27 mouse cellular contexts compared by ENCODE assay signal in genomic region chr9:63892235-63892971, GRCm38 (mm10).
A peak's percentile ranks its signal among the peaks of the same experiment; 100 is the strongest.
DNase-seq lines count a peak whose midpoint lies in the region; ATAC-seq and TF ChIP-seq lines count a peak whose summit lies in the region.
"Had no signal": no experiment of that assay in that cellular context is flagged by ENCODE, and none has a peak within 500 bp of the region (broad histone marks: within the 10 kb centered on the region; RNA-seq: fewer than 3 reads in every experiment).

No protein-coding gene starts in this region.

- H3K27me3 ChIP-seq in hindbrain, embryonic 12.5 days: no peaks in the 10 kb centered on the region
- no peaks in the 10 kb centered on the region for H3K27me3 ChIP-seq in hindbrain, postnatal 0 days (ENCODE audit: insufficient read depth, low read length)
- H3K27me3 ChIP-seq in lung, embryonic 14.5 days (ENCODE audit: insufficient read depth, low read length): no peaks in the 10 kb centered on the region
- no peaks in the 10 kb centered on the region for H3K27me3 ChIP-seq in stomach, embryonic 16.5 days (ENCODE audit: control insufficient read depth, insufficient read depth, low read length)
- H3K27me3 ChIP-seq: heart, embryonic 13.5 days; hindbrain, embryonic 15.5 days; kidney, embryonic 15.5 days; limb, embryonic 13.5 days had no signal

- TF ChIP-seq POLR2A in brain, embryonic 14.5 days (IDR thresholded peaks at IDR 0.05; ENCODE audit: borderline replicate concordance, extremely low read depth, insufficient read depth, insufficient read length, poor library complexity, severe bottlenecking): no peak

- TF ChIP-seq CTCF in hindbrain, postnatal 0 days (IDR thresholded peaks at IDR 0.05; ENCODE audit: low read depth): no peak
- no peak for TF ChIP-seq CTCF in lung, embryonic 14.5 days (IDR thresholded peaks at IDR 0.05; ENCODE audit: low read depth)
- TF ChIP-seq CTCF in brain, embryonic 14.5 days (IDR thresholded peaks at IDR 0.05; ENCODE audit: borderline replicate concordance, extremely low read depth, insufficient read depth, insufficient read length): no peak

- ATAC-seq in hindbrain, embryonic 12.5 days (ENCODE audit: low FRiP score): no peak
- no peak for ATAC-seq in hindbrain, postnatal 0 days
- 0 out of 2 replicates have a peak, but pooled peaks have one; percentile 47 for ATAC-seq in lung, embryonic 14.5 days (ENCODE audit: insufficient read depth)
- ATAC-seq in stomach, embryonic 16.5 days (ENCODE audit: insufficient read depth, low FRiP score): peak; percentile 53; the same call in 1 of the 2 replicates
- ATAC-seq: forebrain, postnatal 0 days; liver, embryonic 12.5 days; midbrain, embryonic 16.5 days had no signal

- no peaks in the 10 kb centered on the region for H3K9me3 ChIP-seq in hindbrain, embryonic 12.5 days (replicated peaks)
- H3K9me3 ChIP-seq in hindbrain, postnatal 0 days (ENCODE audit: low read length): no peaks in the 10 kb centered on the region
- no peaks in the 10 kb centered on the region for H3K9me3 ChIP-seq in lung, embryonic 14.5 days (ENCODE audit: low read depth, low read length)
- H3K9me3 ChIP-seq in stomach, embryonic 16.5 days (replicated peaks; ENCODE audit: control insufficient read depth, low read length): no peaks in the 10 kb centered on the region
- H3K9me3 ChIP-seq: heart, embryonic 13.5 days; hindbrain, embryonic 15.5 days; kidney, embryonic 15.5 days; limb, embryonic 13.5 days; liver, embryonic 12.5 days had no signal

- DNase-seq in hindbrain, postnatal 0 days (ENCODE audit: low spot score): no peak
- DNase-seq in lung, embryonic 14.5 days: peak; percentile 61
- no peak for DNase-seq in lung, postnatal 25 days (ENCODE audit: low spot score)
- DNase-seq in brain, embryonic 14.5 days (ENCODE audit: low read depth): peak; percentile 50
- no peak for DNase-seq in layer of hippocampus, adult 8-10 months (ENCODE audit: low spot score in 2 of 2)
- DNase-seq: adrenal gland, postnatal 25 days; cerebellum, adult 9-10 months; forebrain, postnatal 0 days; gastrocnemius, postnatal 36 days; heart, adult 2 months; heart, postnatal 14 days; lung, adult 18-20 months; lung, postnatal 4 days; retina, postnatal 1 day; right cerebral cortex, postnatal 25 days; spleen, adult 18-20 months; thymus, adult 18-20 months; thymus, postnatal 36 days had no signal

- WGBS in hindbrain, embryonic 12.5 days: 65% methylated on average over 17 of the region's 17 CpGs
- 52% methylated on average over 17 of the region's 17 CpGs for WGBS in hindbrain, postnatal 0 days
- whole genome bisulfite sequencing in lung, embryonic 14.5 days: 36% methylated on average over 17 of the region's 17 CpGs
- WGBS in stomach, embryonic 16.5 days: 46% methylated on average over 17 of the region's 17 CpGs

- no peak overlapping the region for H3K4me2 ChIP-seq in hindbrain, embryonic 12.5 days (replicated peaks)
- H3K4me2 ChIP-seq in hindbrain, postnatal 0 days (ENCODE audit: low read depth, low read length): no peak overlapping the region
- no peak overlapping the region for H3K4me2 ChIP-seq in lung, embryonic 14.5 days
- H3K4me2 ChIP-seq in stomach, embryonic 16.5 days (ENCODE audit: low read depth, low read length): no peak overlapping the region
- H3K4me2 ChIP-seq: heart, embryonic 13.5 days; hindbrain, embryonic 15.5 days; kidney, embryonic 15.5 days; limb, embryonic 13.5 days; liver, embryonic 12.5 days had no signal

- H3K36me3 ChIP-seq in hindbrain, embryonic 12.5 days: no peaks in the 10 kb centered on the region
- no peaks in the 10 kb centered on the region for H3K36me3 ChIP-seq in hindbrain, postnatal 0 days (ENCODE audit: insufficient read depth, low read length)
- no peaks in the 10 kb centered on the region for H3K36me3 ChIP-seq in lung, embryonic 14.5 days (ENCODE audit: insufficient read depth)
- no peaks in the 10 kb centered on the region for H3K36me3 ChIP-seq in stomach, embryonic 16.5 days (ENCODE audit: control insufficient read depth, insufficient read depth, low read length)
- H3K36me3 ChIP-seq: heart, embryonic 13.5 days; hindbrain, embryonic 15.5 days; kidney, embryonic 15.5 days; limb, embryonic 13.5 days; liver, embryonic 12.5 days had no signal

- no peak overlapping the region for H3K4me3 ChIP-seq in hindbrain, embryonic 12.5 days
- no peak overlapping the region for H3K4me3 ChIP-seq in hindbrain, postnatal 0 days (ENCODE audit: low read length)
- H3K4me3 ChIP-seq in lung, embryonic 14.5 days (ENCODE audit: low read depth, low read length): no peak overlapping the region
- H3K4me3 ChIP-seq in stomach, embryonic 16.5 days (replicated peaks; ENCODE audit: low read length): no peak overlapping the region
- H3K4me3 ChIP-seq: heart, adult 2 months; heart, embryonic 13.5 days; hindbrain, embryonic 15.5 days; kidney, embryonic 15.5 days; limb, embryonic 13.5 days; liver, embryonic 12.5 days; myocyte had no signal

- peak overlapping the region; percentile 60 for H3K27ac ChIP-seq in hindbrain, embryonic 12.5 days
- no peak overlapping the region for H3K27ac ChIP-seq in hindbrain, postnatal 0 days
- no peak overlapping the region for H3K27ac ChIP-seq in lung, embryonic 14.5 days (ENCODE audit: low read depth)
- no peak overlapping the region for H3K27ac ChIP-seq in stomach, embryonic 16.5 days (ENCODE audit: low read length)
- H3K27ac ChIP-seq: heart, adult 2 months; heart, embryonic 13.5 days; hindbrain, embryonic 15.5 days; kidney, embryonic 15.5 days; limb, embryonic 13.5 days; liver, embryonic 12.5 days had no signal

- H3K9ac ChIP-seq in hindbrain, embryonic 12.5 days: no peak overlapping the region
- no peak overlapping the region for H3K9ac ChIP-seq in hindbrain, postnatal 0 days (replicated peaks; ENCODE audit: low read length)
- no peak overlapping the region for H3K9ac ChIP-seq in lung, embryonic 14.5 days
- H3K9ac ChIP-seq in stomach, embryonic 16.5 days (ENCODE audit: low read length): no peak overlapping the region; the same call in 1 of the 2 replicates
- H3K9ac ChIP-seq: forebrain, postnatal 0 days; heart, embryonic 13.5 days; hindbrain, embryonic 15.5 days; kidney, embryonic 15.5 days; limb, embryonic 13.5 days; liver, embryonic 12.5 days had no signal

- peaks cover 9% of the 10 kb centered on the region for H3K4me1 ChIP-seq in hindbrain, embryonic 12.5 days
- H3K4me1 ChIP-seq in hindbrain, postnatal 0 days (ENCODE audit: insufficient read depth, low read length): no peaks in the 10 kb centered on the region
- peaks cover 5% of the 10 kb centered on the region; the same call in 1 of the 2 replicates for H3K4me1 ChIP-seq in lung, embryonic 14.5 days (ENCODE audit: insufficient read depth)
- peaks cover 8% of the 10 kb centered on the region for H3K4me1 ChIP-seq in stomach, embryonic 16.5 days (ENCODE audit: control insufficient read depth, insufficient read depth, low read length)

Comparison
In these comparisons a context has a peak if more than half of its experiments do, and no peak if none do; other contexts are left out.
1. DNase-seq: peak in lung, embryonic 14.5 days (single experiment) and brain, embryonic 14.5 days (single experiment); none in hindbrain, postnatal 0 days (single experiment), lung, postnatal 25 days (single experiment) and layer of hippocampus, adult 8-10 months (0 of 2).
2. ATAC-seq: peak in lung, embryonic 14.5 days (single experiment) and stomach, embryonic 16.5 days (single experiment); none in hindbrain, embryonic 12.5 days (single experiment) and hindbrain, postnatal 0 days (single experiment).